Mouse (Mus musculus) forebrain, postnatal 0 days (tissue): ENCODE results near the gene Pon3. TPM values are rescaled to one million over a fixed set of nuclear protein-coding genes. Genes with fewer than 3 reads are reported as not detected.

Experiments used
- ATAC-seq: fragments of 200-750 bp; cut with Nextera tagmentation; 2 replicates; pipeline ENCODE4 v1.8.0; 2017; ENCODE audit warnings: mild to moderate bottlenecking, moderate library complexity
- DNase-seq: peaks from one replicate; pipeline ENCODE4 v3.0.0-alpha.2; 2015
- H3K27ac ChIP-seq: fragments of 300-500 bp; sonication (generic); 2 replicates; pipeline ENCODE4 v1.5.1; 2014; ENCODE audit warnings: low read depth, mild to moderate bottlenecking, antibody characterized with exemption, low read length, moderate library complexity, mixed read lengths
- H3K27me3 ChIP-seq: fragments of 300-500 bp; sonication (generic); 2 replicates; pipeline ENCODE4 v1.6.1; 2014; ENCODE audit warnings: mild to moderate bottlenecking, low read length, mixed read lengths; ENCODE audit not compliant: insufficient read depth
- H3K36me3 ChIP-seq: fragments of 300-500 bp; sonication (generic); 2 replicates; pipeline ENCODE4 v1.6.1; 2014; ENCODE audit warnings: mild to moderate bottlenecking, moderate library complexity; ENCODE audit not compliant: insufficient read depth
- H3K4me1 ChIP-seq: fragments of 300-500 bp; sonication (generic); 2 replicates; pipeline ENCODE4 v1.6.1; 2014; ENCODE audit warnings: antibody characterized with exemption; ENCODE audit not compliant: insufficient read depth
- H3K4me2 ChIP-seq: fragments of 300-500 bp; sonication (generic); 2 replicates; pipeline ENCODE4 v1.6.1; 2014; ENCODE audit warnings: low read depth, mild to moderate bottlenecking, moderate library complexity
- H3K4me3 ChIP-seq: fragments of 300-500 bp; sonication (generic); 2 replicates; pipeline ENCODE4 v1.5.1; 2014; ENCODE audit warnings: low read depth, low read length, mixed read lengths
- H3K9ac ChIP-seq: fragments of 300-500 bp; sonication (generic); 2 replicates; pipeline ENCODE4 v1.6.1; 2014; ENCODE audit warnings: mild to moderate bottlenecking
- H3K9me3 ChIP-seq: fragments of 300-500 bp; sonication (generic); 2 replicates; pipeline ENCODE4 v1.6.1; 2016; ENCODE audit warnings: low read length
- CTCF ChIP-seq: sonication (generic); IDR thresholded peaks from 2 replicates; pipeline ENCODE4 v1.5.1; 2016; ENCODE audit warnings: antibody characterized with exemption, control low read depth, low read depth
- WGBS: fragments of 180-500 bp; shearing (Covaris S2); extraction: QIAGEN DNeasy Blood & Tissue Kit; methylation state at CpG from one replicate; pipeline ENCODE4 v1.1.7; 2014; 5-methylcytosine and 5-hydroxymethylcytosine counted together
- polyA plus RNA-seq: library from polyadenylated mRNA; unstranded; fragments of >200 nt; fragmentation: Nextera tagmentation; extraction: Ambion mirVana; gene quantifications from 2 replicates; pipeline ENCODE4 v1.2.1, GENCODE M21; 2015
- total RNA-seq: library from RNA; depleted of rRNA; stranded (reverse); fragments of >200 nt; gene quantifications from 2 replicates; pipeline ENCODE4 v1.2.3, GENCODE M21; 2014; rRNA removed

The Pon3 gene
- total RNA-seq (1.5 and 3.9 TPM in 2 replicates), polyA plus RNA-seq (3.0 and 4.7 TPM in 2 replicates)

- Histone ChIP-seq H3K4me3 (peak within 1 kb of the TSS; percentile 17; the same call in 1 of the 2 replicates), H3K27ac (no peak within 1 kb of the TSS), H3K27me3 (no peaks in the 10 kb centered on the region), H3K4me1 (peaks cover 6% of the 10 kb centered on the region; the same call in 1 of the 2 replicates), H3K9ac (no peak within 1 kb of the TSS), H3K9me3 (no peaks in the 10 kb centered on the region), H3K4me2 (peak within 1 kb of the TSS; percentile 34), H3K36me3 (no peaks in the 10 kb centered on the region)
- ATAC-seq: peak; percentile 48
- TF ChIP-seq CTCF: no peak
- DNase-seq: no peak
- WGBS: 13% methylated on average over 16 of the region's 16 CpGs
Measured at GRCm38 (mm10) chr6:5255722-5256451, at the start of gene Pon3. Gene Pon3, minus strand, starts transcription at chr6:5256286.

GRCm38 (mm10) chr6:5304956-5305355, 48.9 kb upstream of the Pon3 start:
- no peak for ATAC-seq
- no peak for TF ChIP-seq CTCF
- no peak overlapping the region for H3K4me2 ChIP-seq

GRCm38 (mm10) chr6:5300629-5301028, 44.5 kb upstream of the Pon3 start:
- Histone ChIP-seq H3K4me3 (no peak overlapping the region), H3K27ac (no peak overlapping the region), H3K27me3 (no peaks in the 10 kb centered on the region; the same call in 1 of the 2 replicates), H3K4me2 (no peak overlapping the region), H3K4me1 (no peaks in the 10 kb centered on the region), H3K9me3 (no peaks in the 10 kb centered on the region), H3K9ac (no peak overlapping the region), H3K36me3 (no peaks in the 10 kb centered on the region)
- no peak for TF ChIP-seq CTCF
- 93% methylated on average over 8 of the region's 8 CpGs for WGBS
- ATAC-seq (no peak), DNase-seq (no peak)

More at GRCm38 (mm10) chr6:5304956-5305355, 48.9 kb upstream of the Pon3 start:
- no peak for DNase-seq
- Histone ChIP-seq H3K27ac (no peak overlapping the region), H3K9ac (no peak overlapping the region), H3K27me3 (no peaks in the 10 kb centered on the region), H3K9me3 (no peaks in the 10 kb centered on the region), H3K4me1 (no peaks in the 10 kb centered on the region), H3K36me3 (no peaks in the 10 kb centered on the region), H3K4me3 (no peak overlapping the region)
- WGBS: 89% methylated on average over 8 of the region's 8 CpGs

DNA sequence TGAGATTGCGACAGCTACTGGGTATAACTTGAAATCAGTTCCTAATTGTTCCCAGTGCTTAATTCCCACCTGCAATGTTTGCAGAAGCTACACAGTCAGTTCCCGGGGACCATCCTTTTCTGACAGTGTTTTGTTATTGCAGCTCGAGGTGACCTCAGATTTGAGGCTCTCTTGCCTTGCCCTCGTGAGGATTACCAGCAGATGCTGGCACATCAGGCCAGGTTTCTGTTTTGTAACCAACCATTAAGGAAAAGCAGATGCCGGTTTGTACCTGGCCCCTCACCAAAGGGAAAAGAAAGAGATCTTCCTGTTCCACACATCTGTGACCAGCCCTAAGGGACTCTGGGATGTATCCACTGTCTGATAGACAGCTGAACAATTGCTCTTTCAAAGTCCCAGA, 43.5 kb upstream of the Pon3 start:
- Histone ChIP-seq H3K9ac (no peak overlapping the region), H3K9me3 (no peaks in the 10 kb centered on the region), H3K27me3 (no peaks in the 10 kb centered on the region; the same call in 1 of the 2 replicates), H3K27ac (no peak overlapping the region), H3K4me2 (no peak overlapping the region), H3K4me1 (no peaks in the 10 kb centered on the region), H3K4me3 (no peak overlapping the region), H3K36me3 (no peaks in the 10 kb centered on the region)
- DNase-seq (no peak), ATAC-seq (no peak)
- WGBS: 67% methylated on average over 5 of the region's 5 CpGs
- TF ChIP-seq CTCF: no peak

GRCm38 (mm10) chr6:5298092-5298554, 42.0 kb upstream of the Pon3 start, which contains the start of gene Pon2:
Gene Pon2, minus strand, starts transcription at chr6:5298455.
- H3K36me3 ChIP-seq: no peaks in the 10 kb centered on the region
- DNase-seq: peak; percentile 52
- H3K4me1 ChIP-seq: no peaks in the 10 kb centered on the region
- H3K27ac ChIP-seq: peak within 1 kb of the TSS; percentile 62; the same call in 1 of the 2 replicates
- ATAC-seq: peak; percentile 91
- no peak for TF ChIP-seq CTCF
- peak within 1 kb of the TSS; percentile 98 for H3K4me2 ChIP-seq
- peak within 1 kb of the TSS; percentile 41 for H3K9ac ChIP-seq
- no peaks in the 10 kb centered on the region; the same call in 1 of the 2 replicates for H3K27me3 ChIP-seq
- H3K4me3 ChIP-seq: peak within 1 kb of the TSS; percentile 58
- under 1% methylated on average over 44 of the region's 47 CpGs for WGBS
- H3K9me3 ChIP-seq: no peaks in the 10 kb centered on the region

GRCm38 (mm10) chr6:5297321-5298091, 41.4 kb upstream of the Pon3 start:
- Histone ChIP-seq H3K36me3 (no peaks in the 10 kb centered on the region), H3K9me3 (no peaks in the 10 kb centered on the region), H3K9ac (peak overlapping the region; percentile 41), H3K4me1 (no peaks in the 10 kb centered on the region), H3K27me3 (no peaks in the 10 kb centered on the region; the same call in 1 of the 2 replicates), H3K4me2 (peak overlapping the region; percentile 98), H3K27ac (peak overlapping the region; percentile 62; the same call in 1 of the 2 replicates), H3K4me3 (peak overlapping the region; percentile 58)
- ATAC-seq: peak; percentile 82
- no peak for TF ChIP-seq CTCF
- DNase-seq: peak; percentile 49
- whole genome bisulfite sequencing: 3% methylated on average over 24 of the region's 25 CpGs
